Mouse (Mus musculus): Measurements from ENCODE around the gene Psat1.

Psat1 gene

DNA sequence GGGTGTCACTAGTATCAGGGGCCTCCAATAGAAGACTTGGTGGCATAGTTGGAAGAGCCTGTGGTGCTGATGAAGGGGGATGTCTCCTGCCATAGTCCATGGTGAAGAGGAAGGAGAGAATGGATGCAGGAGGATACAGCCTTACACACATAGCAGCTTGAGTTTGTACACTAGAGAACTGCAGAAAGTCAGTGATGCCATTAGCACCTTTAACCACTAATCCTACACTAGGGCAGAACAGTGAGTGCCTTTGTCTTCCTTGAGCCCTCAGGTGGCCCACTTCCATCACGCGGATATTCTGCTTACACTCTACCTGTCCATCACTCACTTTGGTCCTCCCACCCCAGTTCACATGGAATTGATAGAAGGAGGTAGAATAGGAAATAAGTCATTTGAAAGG lies 83.0 kb downstream of the Psat1 start:
- DNase-seq (ENCODE audit: low spot score) = no peak

- no peak for DNase-seq (ENCODE audit: low spot score)
Observed at GRCm38 (mm10) chr19:15855379-15855778, 91.8 kb downstream of the Psat1 start.
